Mouse (Mus musculus): ENCODE results near the gene Fkbp8. TPM values are rescaled to one million over a fixed set of nuclear protein-coding genes. Genes with fewer than 3 reads are reported as not detected.

Gene Fkbp8
- polyA plus RNA-seq, 1 experiment: 255 TPM

DNA sequence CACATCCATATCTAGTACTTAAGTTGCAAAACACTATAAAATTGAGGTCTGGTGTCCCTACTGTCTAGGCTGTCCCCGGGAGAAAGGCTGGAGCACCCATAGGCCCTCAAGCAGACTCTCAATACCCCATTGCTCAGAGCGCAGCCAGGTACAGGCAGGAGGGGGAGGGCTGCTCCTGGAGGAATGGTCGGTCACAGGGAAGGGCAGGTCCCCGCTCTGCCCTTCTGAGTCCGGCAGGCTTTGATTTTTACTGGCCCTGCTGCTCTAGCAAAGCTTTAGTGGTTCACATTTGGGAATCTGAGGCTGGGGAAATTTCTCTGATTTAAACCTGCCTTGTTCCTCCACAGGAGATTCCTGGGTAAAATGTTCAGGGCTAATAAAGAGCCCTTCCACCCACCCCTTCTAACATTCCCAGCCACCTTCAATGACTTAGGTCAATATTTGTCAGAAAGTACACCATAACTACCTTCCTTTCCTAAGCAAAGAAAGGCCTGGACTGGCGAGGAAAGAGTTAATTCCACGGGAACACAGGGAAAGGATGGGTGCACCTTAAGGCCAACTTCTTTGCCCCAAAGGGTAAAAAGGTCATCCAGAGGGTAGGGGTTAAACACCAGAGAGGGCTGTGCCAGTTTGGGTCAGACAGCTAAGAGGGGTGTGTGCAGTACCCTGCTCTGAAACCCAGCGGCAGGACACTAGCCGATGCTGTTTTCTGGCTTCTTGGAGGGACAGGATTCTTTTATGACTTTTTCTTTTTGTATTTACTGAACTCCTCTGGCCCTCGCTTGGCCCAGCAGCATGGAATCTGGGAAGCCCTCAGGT is 37.3 kb upstream of the Fkbp8 start:
- peaks cover 100% of the 10 kb centered on the region for H3K27me3 ChIP-seq (ENCODE audit: control insufficient read depth)

GRCm38 (mm10) chr8:70490880-70491495 is 36.5 kb upstream of the Fkbp8 start:
- TF ChIP-seq GATA1 (IDR thresholded peaks at IDR 0.05; ENCODE audit: low read length): no peak
- TF ChIP-seq TAL1 (IDR thresholded peaks at IDR 0.05; ENCODE audit: low read length): no peak
- Histone ChIP-seq H3K4me3 (replicated peaks) (no peak overlapping the region), H3K4me1 (ENCODE audit: control insufficient read depth) (peaks cover 21% of the 10 kb centered on the region), H3K9me3 (ENCODE audit: control insufficient read depth, low read length) (peaks cover 57% of the 10 kb centered on the region), H3K36me3 (ENCODE audit: control insufficient read depth) (no peaks in the 10 kb centered on the region), H3K27me3 (ENCODE audit: control insufficient read depth) (peaks cover 100% of the 10 kb centered on the region)

More for the DNA sequence above, 37.3 kb upstream of the Fkbp8 start:
- Histone ChIP-seq H3K9me3 (ENCODE audit: control insufficient read depth, low read length) (peaks cover 53% of the 10 kb centered on the region), H3K4me3 (replicated peaks) (no peak overlapping the region), H3K4me1 (ENCODE audit: control insufficient read depth) (peaks cover 21% of the 10 kb centered on the region), H3K36me3 (ENCODE audit: control insufficient read depth) (no peaks in the 10 kb centered on the region)
- no peak for TF ChIP-seq GATA1 (IDR thresholded peaks at IDR 0.05; ENCODE audit: low read length)
- TF ChIP-seq TAL1 (IDR thresholded peaks at IDR 0.05; ENCODE audit: low read length): no peak

GRCm38 (mm10) chr8:70492664-70493640 is 34.6 kb upstream of the Fkbp8 start, which contains the start of gene Crlf1:
Gene Crlf1 (plus strand): TSS chr8:70493158.
- TF ChIP-seq TAL1 (IDR thresholded peaks at IDR 0.05; ENCODE audit: low read length) (no peak), GATA1 (IDR thresholded peaks at IDR 0.05; ENCODE audit: low read length) (no peak)
- Histone ChIP-seq H3K4me3 (replicated peaks) (no peak within 1 kb of the TSS), H3K36me3 (ENCODE audit: control insufficient read depth) (no peaks in the 10 kb centered on the region), H3K9me3 (ENCODE audit: control insufficient read depth, low read length) (peaks cover 49% of the 10 kb centered on the region), H3K27me3 (ENCODE audit: control insufficient read depth) (peaks cover 100% of the 10 kb centered on the region), H3K4me1 (ENCODE audit: control insufficient read depth) (peaks cover 21% of the 10 kb centered on the region)

DNA sequence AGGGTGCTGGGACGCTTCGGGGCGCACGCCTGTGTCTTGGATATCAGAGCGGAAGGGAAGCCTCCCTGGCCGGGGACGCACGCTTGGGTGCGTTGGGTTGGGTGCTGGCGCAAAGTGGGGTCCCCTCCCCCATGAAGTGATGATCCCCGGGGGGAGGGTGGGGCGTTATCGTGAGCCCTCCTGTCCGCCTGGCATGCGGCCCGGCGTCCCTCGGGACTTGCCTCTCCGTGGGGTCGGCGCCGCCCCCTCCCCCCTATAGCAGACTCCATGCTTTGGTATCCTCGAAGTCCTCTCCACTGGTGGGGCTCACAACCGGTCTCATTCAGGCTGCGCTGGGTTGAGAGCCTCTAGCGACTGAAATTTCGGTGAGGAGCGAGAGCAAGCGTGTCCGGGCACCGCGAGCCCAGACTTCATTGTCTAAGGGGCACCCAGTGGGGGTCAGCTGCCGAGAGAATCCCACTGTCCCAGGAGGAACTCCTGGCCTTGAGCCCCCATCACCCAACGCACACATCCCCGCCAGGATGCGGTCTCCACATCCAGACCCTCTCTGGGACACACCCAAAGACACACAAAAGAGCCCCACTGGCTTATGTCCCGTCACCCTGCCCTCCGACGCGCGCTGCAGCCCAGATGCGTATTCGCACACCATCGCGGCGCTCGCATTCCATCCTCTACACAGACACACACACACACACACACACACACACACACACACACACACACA is 33.7 kb upstream of the Fkbp8 start:
- Histone ChIP-seq H3K4me3 (replicated peaks) (no peak overlapping the region), H3K36me3 (ENCODE audit: control insufficient read depth) (no peaks in the 10 kb centered on the region), H3K9me3 (ENCODE audit: control insufficient read depth, low read length) (peaks cover 43% of the 10 kb centered on the region), H3K27me3 (ENCODE audit: control insufficient read depth) (peaks cover 100% of the 10 kb centered on the region), H3K4me1 (ENCODE audit: control insufficient read depth) (peaks cover 23% of the 10 kb centered on the region)
- no peak for TF ChIP-seq TAL1 (IDR thresholded peaks at IDR 0.05; ENCODE audit: low read length)
- TF ChIP-seq GATA1 (IDR thresholded peaks at IDR 0.05; ENCODE audit: low read length): no peak

DNA sequence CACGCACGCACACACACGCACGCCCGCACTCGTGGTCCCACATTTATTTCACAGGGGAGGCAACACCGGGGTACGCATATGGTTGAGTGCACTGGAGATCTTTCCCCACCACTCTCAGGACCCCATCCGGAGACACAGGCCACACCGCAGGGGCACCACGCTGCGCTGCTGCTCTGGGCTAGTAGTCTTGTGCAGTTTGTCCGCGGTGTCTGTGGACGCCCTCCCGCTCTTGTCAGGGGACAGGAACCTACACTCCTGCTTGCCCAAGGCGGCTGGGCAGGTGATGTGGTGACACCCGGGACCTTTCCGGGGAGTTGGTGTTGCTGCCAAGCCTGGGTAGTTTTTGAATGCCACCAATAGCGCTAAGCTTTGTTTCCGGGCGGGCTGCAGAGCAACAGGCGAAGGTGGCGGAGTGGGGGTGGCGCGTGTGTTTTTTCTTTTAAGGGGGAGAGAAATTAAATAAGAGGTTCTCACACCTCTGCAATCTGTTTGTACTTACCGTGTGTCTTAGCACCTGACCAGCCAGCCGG is 33.0 kb upstream of the Fkbp8 start:
- no peak for TF ChIP-seq GATA1 (IDR thresholded peaks at IDR 0.05; ENCODE audit: low read length)
- H3K36me3 ChIP-seq (ENCODE audit: control insufficient read depth): no peaks in the 10 kb centered on the region
- peaks cover 29% of the 10 kb centered on the region for H3K4me1 ChIP-seq (ENCODE audit: control insufficient read depth)
- H3K4me3 ChIP-seq (replicated peaks): no peak overlapping the region
- H3K9me3 ChIP-seq (ENCODE audit: control insufficient read depth, low read length): peaks cover 38% of the 10 kb centered on the region
- H3K27me3 ChIP-seq (ENCODE audit: control insufficient read depth): peaks cover 100% of the 10 kb centered on the region

DNA sequence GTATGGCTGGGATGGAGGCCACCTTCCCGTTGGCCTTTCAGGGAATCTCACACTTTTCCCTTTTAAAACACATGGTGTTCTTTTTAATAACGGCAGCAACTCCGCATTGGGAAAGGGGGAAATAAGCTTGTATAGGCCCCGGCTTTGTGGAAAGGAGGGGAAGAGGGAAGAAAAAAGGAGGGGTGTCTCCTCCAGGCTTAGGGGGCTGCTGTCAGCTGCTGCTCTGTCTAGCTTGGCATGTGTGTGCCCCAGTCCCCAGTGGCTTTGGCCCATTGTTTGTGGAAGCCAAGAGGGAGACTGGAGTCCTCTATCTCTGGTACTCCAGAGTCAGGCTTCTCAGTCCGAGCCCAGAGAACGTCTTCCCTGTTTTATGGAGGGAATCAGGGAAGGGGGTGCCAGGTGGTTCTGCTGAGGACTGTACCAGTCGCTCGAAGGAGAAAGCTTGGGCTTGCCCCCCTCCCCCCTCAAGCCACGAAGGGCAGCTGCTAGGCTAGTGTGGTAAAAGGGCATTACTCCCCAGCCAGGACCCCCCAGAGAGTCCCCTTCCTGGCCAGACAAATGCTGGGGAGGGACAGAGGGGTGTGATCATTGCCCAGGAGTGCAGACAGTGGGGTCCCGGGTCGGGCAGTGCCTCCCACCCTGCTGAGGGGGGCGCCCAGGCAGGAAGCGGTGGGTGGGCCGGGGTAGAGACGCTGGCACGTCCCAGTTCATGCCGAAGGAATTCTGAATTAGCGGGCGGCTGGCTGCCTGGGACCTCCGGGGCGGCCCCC is 32.3 kb upstream of the Fkbp8 start:
- TF ChIP-seq TAL1 (IDR thresholded peaks at IDR 0.05; ENCODE audit: low read length) (no peak), GATA1 (IDR thresholded peaks at IDR 0.05; ENCODE audit: low read length) (no peak)
- Histone ChIP-seq H3K4me3 (replicated peaks) (no peak overlapping the region), H3K4me1 (ENCODE audit: control insufficient read depth) (peaks cover 34% of the 10 kb centered on the region), H3K27me3 (ENCODE audit: control insufficient read depth) (peaks cover 94% of the 10 kb centered on the region), H3K9me3 (ENCODE audit: control insufficient read depth, low read length) (peaks cover 32% of the 10 kb centered on the region), H3K36me3 (ENCODE audit: control insufficient read depth) (no peaks in the 10 kb centered on the region)

GRCm38 (mm10) chr8:70495771-70496062 is 31.8 kb upstream of the Fkbp8 start:
- Histone ChIP-seq H3K4me3 (replicated peaks) (no peak overlapping the region), H3K9me3 (ENCODE audit: control insufficient read depth, low read length) (peaks cover 29% of the 10 kb centered on the region), H3K27me3 (ENCODE audit: control insufficient read depth) (peaks cover 91% of the 10 kb centered on the region), H3K4me1 (ENCODE audit: control insufficient read depth) (peaks cover 39% of the 10 kb centered on the region), H3K36me3 (ENCODE audit: control insufficient read depth) (no peaks in the 10 kb centered on the region)
- TF ChIP-seq TAL1 (IDR thresholded peaks at IDR 0.05; ENCODE audit: low read length) (no peak), GATA1 (IDR thresholded peaks at IDR 0.05; ENCODE audit: low read length) (no peak)
